Mouse (Mus musculus): ENCODE measurements around the gene Kirrel. TPM values are rescaled to one million over a fixed set of nuclear protein-coding genes. Genes with fewer than 3 reads are reported as not detected.

Kirrel gene
- polyA plus RNA-seq, 1 experiment from 2014 or later, result 4.1 TPM

GRCm38 (mm10) chr3:87193756-87194155 is 19.2 kb upstream of the Kirrel start:
- no peaks in the 10 kb centered on the region for H3K36me3 ChIP-seq (replicated peaks; ENCODE audit: control insufficient read depth, insufficient read depth)
- ATAC-seq (ENCODE audit: low FRiP score), result no peak
- WGBS, result 50% methylated on average over 1 of the region's 1 CpGs

GRCm38 (mm10) chr3:87193352-87193751 is 18.8 kb upstream of the Kirrel start:
- H3K27ac ChIP-seq, result no peak overlapping the region
- no peaks in the 10 kb centered on the region for H3K4me1 ChIP-seq (replicated peaks; ENCODE audit: control insufficient read depth, insufficient read depth, low read length)
- no peak overlapping the region for H3K9ac ChIP-seq
- no peaks in the 10 kb centered on the region for H3K9me3 ChIP-seq (ENCODE audit: control insufficient read depth, low read length)
- no peak for DNase-seq (ENCODE audit: low spot score)
- no peaks in the 10 kb centered on the region for H3K27me3 ChIP-seq (ENCODE audit: control insufficient read depth, insufficient read depth, low read length)
- no peak overlapping the region for H3K4me2 ChIP-seq (replicated peaks)
- no peaks in the 10 kb centered on the region for H3K36me3 ChIP-seq (replicated peaks; ENCODE audit: control insufficient read depth, insufficient read depth)
- ATAC-seq (ENCODE audit: low FRiP score), result no peak
- H3K4me3 ChIP-seq (replicated peaks; ENCODE audit: low read length), result no peak overlapping the region
- 63% methylated on average over 6 of the region's 6 CpGs for WGBS

More at GRCm38 (mm10) chr3:87193756-87194155, 19.2 kb upstream of the Kirrel start:
- no peak overlapping the region for H3K27ac ChIP-seq
- no peaks in the 10 kb centered on the region for H3K27me3 ChIP-seq (ENCODE audit: control insufficient read depth, insufficient read depth, low read length)
- H3K9ac ChIP-seq, result no peak overlapping the region
- no peak overlapping the region for H3K4me2 ChIP-seq (replicated peaks)
- no peak for DNase-seq (ENCODE audit: low spot score)
- no peaks in the 10 kb centered on the region for H3K9me3 ChIP-seq (ENCODE audit: control insufficient read depth, low read length)
- no peak overlapping the region for H3K4me3 ChIP-seq (replicated peaks; ENCODE audit: low read length)
- H3K4me1 ChIP-seq (replicated peaks; ENCODE audit: control insufficient read depth, insufficient read depth, low read length), result no peaks in the 10 kb centered on the region

- no peak overlapping the region for H3K9ac ChIP-seq
- H3K4me3 ChIP-seq (replicated peaks; ENCODE audit: low read length), result no peak overlapping the region
- H3K36me3 ChIP-seq (replicated peaks; ENCODE audit: control insufficient read depth, insufficient read depth), result no peaks in the 10 kb centered on the region
- H3K27me3 ChIP-seq (ENCODE audit: control insufficient read depth, insufficient read depth, low read length), result no peaks in the 10 kb centered on the region
- no peak overlapping the region for H3K27ac ChIP-seq
- no peaks in the 10 kb centered on the region for H3K9me3 ChIP-seq (ENCODE audit: control insufficient read depth, low read length)
- no peak for ATAC-seq (ENCODE audit: low FRiP score)
- WGBS, result 78% methylated on average over 4 of the region's 4 CpGs
- DNase-seq (ENCODE audit: low spot score), result no peak
- H3K4me1 ChIP-seq (replicated peaks; ENCODE audit: control insufficient read depth, insufficient read depth, low read length), result peaks cover 10% of the 10 kb centered on the region
- no peak overlapping the region for H3K4me2 ChIP-seq (replicated peaks)
Observed at GRCm38 (mm10) chr3:87176687-87177086, 2.1 kb upstream of the Kirrel start.

GRCm38 (mm10) chr3:87175438-87175815 is 880 bp upstream of the Kirrel start:
- no peaks in the 10 kb centered on the region for H3K9me3 ChIP-seq (ENCODE audit: control insufficient read depth, low read length)
- H3K27me3 ChIP-seq (ENCODE audit: control insufficient read depth, insufficient read depth, low read length), result no peaks in the 10 kb centered on the region
- H3K4me2 ChIP-seq (replicated peaks), result peak overlapping the region; percentile 65
- H3K9ac ChIP-seq, result no peak overlapping the region; the same call in 1 of the 2 replicates
- 57% methylated on average over 3 of the region's 3 CpGs for WGBS
- peak overlapping the region; percentile 81 for H3K27ac ChIP-seq
- ATAC-seq (ENCODE audit: low FRiP score), result no peak
- H3K4me3 ChIP-seq (replicated peaks; ENCODE audit: low read length), result peak overlapping the region; percentile 53; the same call in 1 of the 2 replicates
- DNase-seq (ENCODE audit: low spot score), result peak; percentile 74
- no peaks in the 10 kb centered on the region for H3K36me3 ChIP-seq (replicated peaks; ENCODE audit: control insufficient read depth, insufficient read depth)
- peaks cover 22% of the 10 kb centered on the region for H3K4me1 ChIP-seq (replicated peaks; ENCODE audit: control insufficient read depth, insufficient read depth, low read length)

GRCm38 (mm10) chr3:87174769-87175437 is 356 bp upstream of the Kirrel start:
- Histone ChIP-seq H3K27ac (peak overlapping the region; percentile 81), H3K27me3 (ENCODE audit: control insufficient read depth, insufficient read depth, low read length) (no peaks in the 10 kb centered on the region), H3K9me3 (ENCODE audit: control insufficient read depth, low read length) (no peaks in the 10 kb centered on the region), H3K4me1 (replicated peaks; ENCODE audit: control insufficient read depth, insufficient read depth, low read length) (peaks cover 27% of the 10 kb centered on the region), H3K4me3 (replicated peaks; ENCODE audit: low read length) (peak overlapping the region; percentile 53), H3K9ac (peak overlapping the region; percentile 70), H3K36me3 (replicated peaks; ENCODE audit: control insufficient read depth, insufficient read depth) (no peaks in the 10 kb centered on the region), H3K4me2 (replicated peaks) (peak overlapping the region; percentile 65)
- WGBS, result 2% methylated on average over 25 of the region's 25 CpGs
- no peak for ATAC-seq (ENCODE audit: low FRiP score)
- no peak for DNase-seq (ENCODE audit: low spot score)

GRCm38 (mm10) chr3:87173486-87174085 is 961 bp downstream of the Kirrel start:
- peak overlapping the region; percentile 81 for H3K27ac ChIP-seq
- peak overlapping the region; percentile 53 for H3K4me3 ChIP-seq (replicated peaks; ENCODE audit: low read length)
- H3K4me2 ChIP-seq (replicated peaks), result peak overlapping the region; percentile 65
- H3K9ac ChIP-seq, result peak overlapping the region; percentile 70
- H3K9me3 ChIP-seq (ENCODE audit: control insufficient read depth, low read length), result no peaks in the 10 kb centered on the region
- peaks cover 32% of the 10 kb centered on the region for H3K4me1 ChIP-seq (replicated peaks; ENCODE audit: control insufficient read depth, insufficient read depth, low read length)
- no peaks in the 10 kb centered on the region for H3K27me3 ChIP-seq (ENCODE audit: control insufficient read depth, insufficient read depth, low read length)
- H3K36me3 ChIP-seq (replicated peaks; ENCODE audit: control insufficient read depth, insufficient read depth), result no peaks in the 10 kb centered on the region
- DNase-seq (ENCODE audit: low spot score) (no peak), ATAC-seq (ENCODE audit: low FRiP score) (0 out of 2 replicates have a peak, but pooled peaks have one; percentile 1)
- WGBS, result 3% methylated on average over 8 of the region's 8 CpGs

GRCm38 (mm10) chr3:87173103-87173444 is 1.5 kb downstream of the Kirrel start:
- no peaks in the 10 kb centered on the region for H3K9me3 ChIP-seq (ENCODE audit: control insufficient read depth, low read length)
- 3% methylated on average over 2 of the region's 2 CpGs for whole genome bisulfite sequencing
- H3K4me1 ChIP-seq (replicated peaks; ENCODE audit: control insufficient read depth, insufficient read depth, low read length), result peaks cover 35% of the 10 kb centered on the region
- H3K9ac ChIP-seq, result peak overlapping the region; percentile 70
- no peaks in the 10 kb centered on the region for H3K36me3 ChIP-seq (replicated peaks; ENCODE audit: control insufficient read depth, insufficient read depth)
- H3K27ac ChIP-seq, result peak overlapping the region; percentile 81
- no peak for ATAC-seq (ENCODE audit: low FRiP score)
- H3K4me3 ChIP-seq (replicated peaks; ENCODE audit: low read length), result peak overlapping the region; percentile 53
- peak overlapping the region; percentile 65 for H3K4me2 ChIP-seq (replicated peaks)
- no peaks in the 10 kb centered on the region for H3K27me3 ChIP-seq (ENCODE audit: control insufficient read depth, insufficient read depth, low read length)
- DNase-seq (ENCODE audit: low spot score), result no peak

DNA sequence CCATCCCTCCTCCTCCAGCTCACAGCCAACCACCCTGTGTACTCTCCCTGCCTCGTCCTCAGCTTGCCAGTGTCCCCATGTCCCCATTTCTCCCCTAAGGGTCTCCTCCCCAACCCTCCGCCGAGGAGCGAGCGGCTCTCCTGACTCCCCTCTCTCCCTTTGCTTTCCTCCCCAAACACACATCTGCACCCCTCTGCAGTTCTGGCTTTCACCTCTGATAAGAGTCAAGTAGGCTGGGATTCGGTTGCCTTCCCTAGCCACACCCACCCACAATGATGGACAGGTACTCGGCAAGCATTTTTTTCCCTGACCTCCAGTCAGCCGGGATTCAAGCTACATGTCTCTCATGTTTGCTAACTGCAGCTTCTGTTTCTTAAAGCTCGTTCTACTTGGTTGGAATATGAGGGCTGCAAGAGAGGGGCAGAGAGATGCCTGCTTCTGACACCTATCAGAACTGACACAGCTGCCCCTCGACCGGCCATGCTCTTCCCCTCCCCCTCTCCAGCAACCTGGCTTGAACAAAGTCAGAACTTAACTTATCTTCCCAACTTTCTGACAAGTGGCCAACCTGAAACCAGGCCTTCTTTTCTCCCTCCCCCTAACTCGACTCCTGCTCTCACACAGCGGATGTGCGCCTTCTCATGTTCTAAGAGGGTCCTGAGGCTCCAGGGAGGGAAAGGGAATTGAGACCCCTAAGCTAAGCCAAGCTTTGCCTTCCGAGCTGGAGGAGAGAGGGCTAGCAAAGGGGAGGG is 2.0 kb downstream of the Kirrel start:
- peak overlapping the region; percentile 70 for H3K9ac ChIP-seq
- H3K9me3 ChIP-seq (ENCODE audit: control insufficient read depth, low read length), result no peaks in the 10 kb centered on the region
- 2% methylated on average over 15 of the region's 15 CpGs for WGBS
- H3K4me1 ChIP-seq (replicated peaks; ENCODE audit: control insufficient read depth, insufficient read depth, low read length), result peaks cover 40% of the 10 kb centered on the region
- no peak for DNase-seq (ENCODE audit: low spot score)
- H3K4me2 ChIP-seq (replicated peaks), result peak overlapping the region; percentile 65
- H3K27ac ChIP-seq, result peak overlapping the region; percentile 81
- H3K27me3 ChIP-seq (ENCODE audit: control insufficient read depth, insufficient read depth, low read length), result no peaks in the 10 kb centered on the region
- H3K4me3 ChIP-seq (replicated peaks; ENCODE audit: low read length), result peak overlapping the region; percentile 53
- no peaks in the 10 kb centered on the region for H3K36me3 ChIP-seq (replicated peaks; ENCODE audit: control insufficient read depth, insufficient read depth)
- ATAC-seq (ENCODE audit: low FRiP score), result no peak
